In genomic region chr12:73779332-73780231, GRCm38 (mm10) we compare ENCODE assay signal across 9 mouse cellular contexts.
DNase-seq lines count a peak whose midpoint lies in the region; ATAC-seq and TF ChIP-seq lines count a peak whose summit lies in the region.
"Had no signal": no experiment of that assay in that cellular context is flagged by ENCODE, and none has a peak within 500 bp of the region (broad histone marks: within the 10 kb centered on the region; RNA-seq: fewer than 3 reads in every experiment).

No protein-coding gene starts in this region.

- peak; percentile 12; the same call in 1 of the 2 replicates for TF ChIP-seq CTCF in heart, adult 2 months (IDR thresholded peaks at IDR 0.05)

- no peaks in the 10 kb centered on the region for H3K79me2 ChIP-seq in heart, adult 2 months (replicated peaks; ENCODE audit: control insufficient read depth, insufficient read depth, low read length)

- H3K27ac ChIP-seq in heart, adult 2 months: peak overlapping the region; percentile 87
- H3K27ac ChIP-seq in limb, embryonic 15.5 days: peak overlapping the region; percentile 77
- no peak overlapping the region for H3K27ac ChIP-seq in neural tube, embryonic 14.5 days (ENCODE audit: low read depth, low read length)
- H3K27ac ChIP-seq: midbrain, embryonic 12.5 days had no signal

- H3K9ac ChIP-seq in heart, adult 2 months (ENCODE audit: low read depth, low read length): no peak overlapping the region
- H3K9ac ChIP-seq in limb, embryonic 15.5 days: no peak overlapping the region
- H3K9ac ChIP-seq in neural tube, embryonic 14.5 days (replicated peaks; ENCODE audit: low read depth, low read length): no peak overlapping the region
- H3K9ac ChIP-seq: midbrain, embryonic 12.5 days had no signal

- peak; percentile 19 for DNase-seq in kidney, adult 11 months
- no peak for DNase-seq in kidney, postnatal 4 days
- peak; percentile 76 for DNase-seq in NIH3T3 (ENCODE audit: low read depth)
- peak; percentile 67 to 84 for DNase-seq in heart, adult 2 months
- DNase-seq in frontal cortex, postnatal 25 days (ENCODE audit: low spot score in 2 of 2): no peak

- H3K36me3 ChIP-seq in heart, adult 2 months (ENCODE audit: control insufficient read depth, insufficient read depth, low read length): peaks cover 6% of the 10 kb centered on the region
- no peaks in the 10 kb centered on the region for H3K36me3 ChIP-seq in limb, embryonic 15.5 days
- no peaks in the 10 kb centered on the region for H3K36me3 ChIP-seq in neural tube, embryonic 14.5 days (ENCODE audit: control insufficient read depth, insufficient read depth, low read length)
- H3K36me3 ChIP-seq: midbrain, embryonic 12.5 days had no signal

- 12% methylated on average over 13 of the region's 13 CpGs for WGBS in heart, adult 2 months
- WGBS in limb, embryonic 15.5 days: 40% methylated on average over 13 of the region's 13 CpGs
- WGBS in neural tube, embryonic 14.5 days: 51% methylated on average over 13 of the region's 13 CpGs

- H3K27me3 ChIP-seq in heart, adult 2 months (ENCODE audit: control insufficient read depth, insufficient read depth, low read length): no peaks in the 10 kb centered on the region
- H3K27me3 ChIP-seq in limb, embryonic 15.5 days: no peaks in the 10 kb centered on the region
- H3K27me3 ChIP-seq in neural tube, embryonic 14.5 days (ENCODE audit: control insufficient read depth, insufficient read depth, low read length): no peaks in the 10 kb centered on the region
- H3K27me3 ChIP-seq: midbrain, embryonic 12.5 days had no signal

- peak; percentile 64 for ATAC-seq in limb, embryonic 15.5 days (ENCODE audit: insufficient number of reproducible peaks, low FRiP score, low TSS enrichment, low read depth)
- peak; percentile 34; the same call in 1 of the 2 replicates for ATAC-seq in neural tube, embryonic 14.5 days (ENCODE audit: low read depth)
- ATAC-seq in erythroid progenitor cell, adult 5-6 weeks (replicated peaks; ENCODE audit: low FRiP score, poor library complexity, severe bottlenecking): no peak

- intact Hi-C loops in heart, adult 2 months (cut with DNase I): loop anchor here (5.0 kb wide), 1 partner anchor 72 kb away; no protein-coding TSS in a partner anchor

- H3K4me2 ChIP-seq in limb, embryonic 15.5 days: no peak overlapping the region
- H3K4me2 ChIP-seq in neural tube, embryonic 14.5 days (ENCODE audit: low read depth, low read length): no peak overlapping the region
- H3K4me2 ChIP-seq: midbrain, embryonic 12.5 days had no signal

- TF ChIP-seq POLR2A in heart, adult 2 months (IDR thresholded peaks at IDR 0.05; ENCODE audit: insufficient read depth, low read depth, low read length): peak; percentile 55; the same call in 1 of the 2 replicates

- peaks cover 18% of the 10 kb centered on the region for H3K4me1 ChIP-seq in heart, adult 2 months (ENCODE audit: control insufficient read depth, insufficient read depth, low read length)
- peaks cover 34% of the 10 kb centered on the region for H3K4me1 ChIP-seq in limb, embryonic 15.5 days
- H3K4me1 ChIP-seq in neural tube, embryonic 14.5 days (ENCODE audit: control insufficient read depth, insufficient read depth, low read length): no peaks in the 10 kb centered on the region
- H3K4me1 ChIP-seq: midbrain, embryonic 12.5 days had no signal

- no peaks in the 10 kb centered on the region for H3K9me3 ChIP-seq in limb, embryonic 15.5 days
- H3K9me3 ChIP-seq in neural tube, embryonic 14.5 days (ENCODE audit: control insufficient read depth, low read length): no peaks in the 10 kb centered on the region
- H3K9me3 ChIP-seq: midbrain, embryonic 12.5 days had no signal

- H3K4me3 ChIP-seq in heart, adult 2 months: no peak overlapping the region
- no peak overlapping the region for H3K4me3 ChIP-seq in limb, embryonic 15.5 days
- no peak overlapping the region for H3K4me3 ChIP-seq in neural tube, embryonic 14.5 days (ENCODE audit: low read depth, low read length)
- H3K4me3 ChIP-seq: midbrain, embryonic 12.5 days had no signal

- peak; percentile 67 for TF ChIP-seq EP300 in heart, adult 2 months (IDR thresholded peaks at IDR 0.05; ENCODE audit: insufficient read depth, low read depth, low read length)

Comparison
In these comparisons a context has a peak if more than half of its experiments do, and no peak if none do; other contexts are left out.
1. DNase-seq: peak in kidney, adult 11 months (single experiment), NIH3T3 (single experiment) and heart, adult 2 months (2 of 2); none in kidney, postnatal 4 days (0 of 2) and frontal cortex, postnatal 25 days (0 of 2).